Mouse (Mus musculus) cortical plate, adult 2 months (tissue): ENCODE measurements around the gene 6330403K07Rik. TPM values are rescaled to one million over a fixed set of nuclear protein-coding genes. Genes with fewer than 3 reads are reported as not detected.

Experiments
- H3K27ac ChIP-seq: fragments of 200-500 bp; 2 replicates; pipeline ENCODE4 v1.5.1; 2012; ENCODE audit warnings: low read length, control low read depth, inconsistent platforms; ENCODE audit not compliant: insufficient read depth
- H3K4me1 ChIP-seq: fragments of 200-500 bp; 2 replicates; pipeline ENCODE4 v1.6.1; 2011; ENCODE audit warnings: low read length; ENCODE audit not compliant: control insufficient read depth, insufficient read depth
- H3K4me3 ChIP-seq: fragments of 200-500 bp; 2 replicates; pipeline ENCODE4 v1.5.1; 2011; ENCODE audit warnings: mild to moderate bottlenecking, low read length, control low read depth; ENCODE audit not compliant: insufficient read depth
- CTCF ChIP-seq: fragments of 200-500 bp; IDR thresholded peaks from 2 replicates; pipeline ENCODE4 v1.5.1; 2011; ENCODE audit warnings: mild to moderate bottlenecking, control low read depth, low read length; ENCODE audit not compliant: insufficient read depth; ENCODE audit errors: extremely low read depth
- POLR2A ChIP-seq: fragments of 200-500 bp; IDR thresholded peaks from 2 replicates; pipeline ENCODE4 v1.6.1; 2011; ENCODE audit warnings: mild to moderate bottlenecking, low read length, control low read depth; ENCODE audit not compliant: insufficient read depth; ENCODE audit errors: extremely low read depth
- polyA plus RNA-seq: library from polyadenylated mRNA; depleted of rRNA; stranded (reverse); fragments of >200 nt; gene quantifications from 2 replicates; pipeline ENCODE4 v1.2.3, GENCODE M21; 2012; rRNA removed

Gene 6330403K07Rik
- polyA plus RNA-seq, result 297 and 308 TPM in 2 replicates

- Histone ChIP-seq H3K4me1 (no peaks in the 10 kb centered on the region), H3K4me3 (peak within 1 kb of the TSS; percentile 75), H3K27ac (peak within 1 kb of the TSS; percentile 86)
- no peak for TF ChIP-seq CTCF
- TF ChIP-seq POLR2A, result peak; percentile 80
These were observed at the start of gene 6330403K07Rik for GRCm38 (mm10) chr11:71033163-71033761. 6330403K07Rik (minus strand) TSS chr11:71033513.

DNA sequence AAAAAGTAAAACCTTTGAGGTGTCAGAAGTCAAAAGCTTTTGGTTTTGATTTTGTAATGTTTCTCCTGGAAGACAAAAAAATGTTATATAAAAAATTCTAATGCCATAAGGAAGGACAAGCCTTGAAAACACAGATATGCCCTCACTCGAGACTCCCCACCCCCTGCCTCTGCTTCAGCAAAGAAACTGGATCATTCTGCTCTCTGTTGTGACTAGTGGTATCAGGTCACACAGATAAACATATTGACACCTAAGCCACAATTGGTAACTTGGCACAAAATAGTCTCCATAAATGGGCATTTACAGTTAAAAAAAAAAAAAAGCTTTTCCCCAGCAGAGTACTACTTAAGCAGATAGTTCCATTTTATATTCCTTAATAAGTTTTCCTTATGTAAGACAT is 43.0 kb upstream of the 6330403K07Rik start:
- H3K4me1 ChIP-seq, result no peaks in the 10 kb centered on the region
- no peak overlapping the region for H3K4me3 ChIP-seq
- TF ChIP-seq CTCF, result no peak
- no peak for TF ChIP-seq POLR2A
- H3K27ac ChIP-seq, result no peak overlapping the region

DNA sequence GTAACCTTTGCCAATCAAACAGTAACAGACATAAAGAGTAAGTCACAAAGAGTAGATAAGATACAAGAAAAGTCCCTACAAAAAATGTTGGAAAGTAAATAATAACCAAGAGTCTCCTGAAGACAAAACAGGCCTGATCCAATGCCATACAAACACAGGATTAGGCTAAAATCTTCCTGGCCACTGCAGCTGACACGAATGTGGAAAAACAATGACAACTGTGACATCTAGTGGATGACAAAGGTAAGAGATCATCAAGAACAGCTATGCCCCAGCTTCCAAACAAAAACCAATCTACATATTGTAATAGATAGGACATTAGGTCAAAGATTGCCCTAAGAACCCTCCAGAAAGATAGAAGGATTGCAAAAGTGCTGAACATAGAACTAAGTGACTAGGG is 19.2 kb upstream of the 6330403K07Rik start:
- H3K27ac ChIP-seq, result no peak overlapping the region
- no peaks in the 10 kb centered on the region for H3K4me1 ChIP-seq
- no peak overlapping the region for H3K4me3 ChIP-seq
- TF ChIP-seq CTCF (peak; percentile 48; the same call in 1 of the 2 replicates), POLR2A (no peak)

GRCm38 (mm10) chr11:71039526-71040298 is 6.4 kb upstream of the 6330403K07Rik start:
- TF ChIP-seq CTCF (no peak), POLR2A (no peak)
- Histone ChIP-seq H3K4me3 (no peak overlapping the region), H3K27ac (no peak overlapping the region), H3K4me1 (no peaks in the 10 kb centered on the region; the same call in 1 of the 2 replicates)

DNA sequence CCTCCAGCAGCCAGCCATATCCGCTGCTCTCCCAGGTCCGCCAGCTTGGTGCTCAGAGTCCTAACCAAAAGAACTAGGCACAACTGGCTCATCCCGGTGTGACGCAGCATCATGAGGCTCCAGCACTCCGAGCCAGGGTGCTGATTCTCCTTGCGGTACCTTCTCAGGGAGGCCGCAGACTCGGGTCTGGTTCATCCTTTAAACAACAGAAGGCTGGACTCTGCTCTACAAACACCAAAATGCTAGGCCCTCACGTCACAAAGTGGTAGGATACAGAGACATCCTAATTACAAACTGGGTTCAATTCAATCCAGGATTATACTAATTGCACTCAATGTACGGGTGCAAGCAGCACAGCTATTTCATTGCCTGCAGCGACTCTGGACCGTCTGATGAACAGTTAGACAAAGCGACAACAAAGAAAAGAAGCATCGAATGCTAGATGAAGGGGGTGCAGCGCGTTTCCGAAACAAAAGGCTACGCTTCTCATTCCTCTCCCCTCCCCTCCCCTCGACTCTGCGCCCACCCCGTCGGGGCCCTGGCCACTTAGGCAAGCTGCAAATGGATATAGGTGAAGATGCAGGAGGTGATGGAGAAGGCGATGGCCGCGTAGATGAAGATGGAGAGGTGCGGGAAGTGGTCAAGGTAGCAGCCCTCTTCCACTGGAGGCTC is 686 bp downstream of the 6330403K07Rik start:
- Histone ChIP-seq H3K4me1 (no peaks in the 10 kb centered on the region), H3K4me3 (peak overlapping the region; percentile 75), H3K27ac (peak overlapping the region; percentile 86)
- no peak for TF ChIP-seq CTCF
- TF ChIP-seq POLR2A, result peak; percentile 52; the same call in 1 of the 2 replicates

- H3K4me1 ChIP-seq, result no peaks in the 10 kb centered on the region
- TF ChIP-seq POLR2A (no peak), CTCF (no peak)
- H3K4me3 ChIP-seq, result peak overlapping the region; percentile 75
- H3K27ac ChIP-seq, result peak overlapping the region; percentile 86
These were observed 1.2 kb downstream of the 6330403K07Rik start for GRCm38 (mm10) chr11:71032070-71032469.

DNA sequence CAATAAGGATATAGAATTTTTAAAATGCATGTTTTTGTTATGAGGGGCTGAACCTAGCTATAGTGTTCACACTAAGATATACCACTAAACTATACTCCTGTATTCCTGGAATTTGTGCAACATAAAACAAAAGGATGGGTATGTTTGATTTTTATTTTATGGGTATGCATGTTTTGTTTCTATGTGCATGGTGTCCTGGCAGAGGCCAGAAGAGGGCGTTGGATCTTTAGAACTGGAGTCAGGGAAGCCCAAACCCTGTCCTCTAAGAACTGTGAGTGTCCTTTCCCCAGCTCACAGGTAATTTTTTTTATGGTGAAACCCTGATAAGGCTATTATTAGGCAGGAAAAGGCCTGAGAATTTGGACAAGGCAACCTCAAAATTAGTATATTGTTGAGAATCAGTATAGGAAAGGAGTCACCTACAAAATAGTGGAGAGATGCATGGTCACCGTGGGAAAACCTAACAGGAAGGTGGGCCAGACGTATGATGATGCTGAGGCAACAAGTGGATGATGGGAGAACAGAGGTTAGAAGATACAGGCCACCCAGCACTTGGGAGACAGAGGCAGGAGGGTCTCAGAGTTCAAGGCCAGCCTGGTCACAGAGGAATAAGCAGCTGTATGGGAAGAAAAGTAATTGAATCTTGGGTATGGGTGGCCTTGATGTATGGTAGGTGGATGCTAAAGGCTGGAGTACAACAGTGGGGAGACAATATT is 3.8 kb downstream of the 6330403K07Rik start:
- Histone ChIP-seq H3K4me3 (no peak overlapping the region), H3K4me1 (no peaks in the 10 kb centered on the region), H3K27ac (no peak overlapping the region)
- no peak for TF ChIP-seq POLR2A
- TF ChIP-seq CTCF, result peak; percentile 16; the same call in 1 of the 2 replicates

DNA sequence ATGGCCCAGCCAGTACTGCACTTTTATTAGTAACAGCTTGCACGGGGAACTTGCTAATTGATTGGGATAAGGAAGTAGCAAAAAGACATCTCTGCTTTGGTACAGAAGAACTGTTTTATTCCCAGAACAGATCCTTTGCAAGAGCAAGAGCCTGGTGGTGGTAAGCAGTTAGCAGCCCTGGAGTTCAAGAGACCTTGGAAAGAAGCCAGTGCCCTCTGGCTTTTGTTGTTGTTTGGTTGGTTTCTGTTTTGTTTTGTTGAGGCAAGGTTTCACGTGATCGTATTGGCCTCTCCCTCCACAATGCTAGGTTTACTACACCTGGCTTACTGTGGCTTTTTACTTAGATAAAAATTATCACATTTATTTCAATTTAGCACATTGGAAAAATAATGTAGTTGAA is 5.0 kb downstream of the 6330403K07Rik start:
- no peak for TF ChIP-seq POLR2A
- no peak for TF ChIP-seq CTCF
- Histone ChIP-seq H3K4me1 (no peaks in the 10 kb centered on the region), H3K27ac (no peak overlapping the region), H3K4me3 (no peak overlapping the region)

GRCm38 (mm10) chr11:71019201-71020068 is 13.9 kb downstream of the 6330403K07Rik start, which contains the start of the genes Mis12 and Derl2:
Mis12 (plus strand) TSS chr11:71019611.
Derl2 (minus strand) TSS chr11:71019841.
- peak; percentile 60; the same call in 1 of the 2 replicates for TF ChIP-seq POLR2A
- no peak for TF ChIP-seq CTCF
- Histone ChIP-seq H3K4me1 (peaks cover 3% of the 10 kb centered on the region; the same call in 1 of the 2 replicates), H3K4me3 (peak within 1 kb of the TSS; percentile 64), H3K27ac (0 out of 2 replicates have a peak within 1 kb of the TSS, but pooled peaks have one; percentile 24)
